Mouse (Mus musculus) liver, postnatal 0 days (tissue): Measurements from ENCODE around the gene Sez6l.

Experiments
- CTCF ChIP-seq: sonication (generic); IDR thresholded peaks from 2 replicates; pipeline ENCODE4 v1.5.1; 2016; ENCODE audit warnings: antibody characterized with exemption, low read depth
- EP300 ChIP-seq: IDR thresholded peaks from 2 replicates; pipeline ENCODE4 v1.6.1; 2016; ENCODE audit warnings: antibody characterized with exemption, low read depth, mild to moderate bottlenecking

DNA sequence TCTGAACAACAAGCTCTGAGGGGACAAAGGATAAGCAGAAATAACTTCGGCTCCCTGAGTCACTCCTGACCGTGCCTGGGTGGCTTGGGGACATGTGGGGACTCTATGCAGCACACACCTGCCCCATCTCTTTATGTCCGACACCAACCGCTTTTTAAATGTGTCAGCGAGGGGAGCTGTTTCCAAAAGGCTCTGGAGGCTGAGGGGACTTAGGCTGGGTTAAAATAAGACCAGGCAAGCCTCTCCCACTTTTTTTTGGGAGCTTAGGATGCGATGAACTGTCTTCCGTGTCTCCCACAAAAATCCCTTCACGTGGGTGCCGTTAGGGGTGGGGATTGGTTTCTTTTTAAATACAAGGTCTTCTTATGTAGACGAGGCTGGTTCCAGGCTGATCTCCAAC is 22.5 kb downstream of the Sez6l start:
- TF ChIP-seq CTCF (no peak), EP300 (no peak)
